7 mouse cellular contexts compared by ENCODE assay signal in the genomic region with DNA sequence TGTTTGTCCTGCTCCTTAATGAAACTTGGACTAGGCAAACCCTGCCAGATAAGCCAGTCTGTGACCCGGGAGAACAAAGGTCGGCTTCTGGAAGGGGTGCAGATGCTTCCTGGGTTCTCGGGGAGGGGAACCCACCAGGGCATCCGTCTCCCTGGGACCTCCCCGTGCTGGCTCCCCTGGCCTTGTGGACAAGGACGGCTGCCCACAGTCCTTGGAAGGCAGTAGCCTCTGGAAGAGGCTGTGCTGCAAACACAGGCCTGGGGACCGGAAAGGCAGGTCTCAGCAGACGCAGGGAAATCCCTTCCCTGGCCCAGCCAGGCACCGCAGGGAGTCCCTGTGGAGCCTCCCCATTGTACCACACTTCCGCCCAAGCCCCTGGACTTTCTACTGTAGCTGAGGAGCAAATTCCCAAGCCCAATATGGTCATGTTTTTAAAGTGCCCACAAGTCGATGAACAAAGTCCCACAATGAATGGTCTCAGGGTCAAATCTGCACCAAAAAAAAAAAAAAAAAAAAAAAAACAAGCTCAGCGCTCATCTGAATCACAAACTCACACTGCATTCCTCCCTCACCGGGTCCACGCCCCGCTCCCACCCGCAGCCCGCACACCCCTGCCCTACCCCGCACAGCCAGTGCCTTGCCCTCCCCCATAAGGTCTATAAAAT. TPM values are rescaled to one million over a fixed set of nuclear protein-coding genes. Genes with fewer than 3 reads are reported as not detected.
A peak's percentile ranks its signal among the peaks of the same experiment; 100 is the strongest.
DNase-seq lines count a peak whose midpoint lies in the region; ATAC-seq lines count a peak whose summit lies in the region.

No protein-coding gene starts in this region.

- WGBS in limb, embryonic 11.5 days = 37% methylated on average over 18 of the region's 18 CpGs

- no peak overlapping the region for H3K4me3 ChIP-seq in limb, embryonic 11.5 days (ENCODE audit: low read depth, low read length)

- H3K4me2 ChIP-seq in limb, embryonic 11.5 days (ENCODE audit: low read depth, severe bottlenecking) = no peak overlapping the region

- DNase-seq in adrenal gland, adult 18-20 months (ENCODE audit: low spot score in 2 of 2) = peak; percentile 37 to 47
- peak; percentile 58 for DNase-seq in embryo, embryonic 11 days
- peak; percentile 67 for DNase-seq in heart, postnatal 25 days (ENCODE audit: low spot score)
- DNase-seq in limb, embryonic 11.5 days (ENCODE audit: low spot score) = peak; percentile 39
- peak; percentile 66 for DNase-seq in ovary, postnatal 36 days (ENCODE audit: low spot score)
- DNase-seq in right cerebral cortex, adult 2 months (ENCODE audit: low spot score in 2 of 2) = no peak
- DNase-seq in adipocyte (ENCODE audit: low spot score) = no peak

- peak overlapping the region; percentile 14; the same call in 1 of the 2 replicates for H3K9ac ChIP-seq in limb, embryonic 11.5 days (ENCODE audit: low read length)

- no peak for ATAC-seq in limb, embryonic 11.5 days (ENCODE audit: insufficient number of reproducible peaks, low FRiP score, low TSS enrichment, low read depth)

- 0 out of 2 replicates have a peak, but pooled peaks cover 3% of the 10 kb centered on the region for H3K4me1 ChIP-seq in limb, embryonic 11.5 days (ENCODE audit: control insufficient read depth, insufficient read depth, low read length)

- intact Hi-C loops in heart, postnatal 25 days (cut with DNase I) = no loop called here

- H3K27ac ChIP-seq in limb, embryonic 11.5 days (replicated peaks; ENCODE audit: low read depth, low read length) = no peak overlapping the region

- H3K9me3 ChIP-seq in limb, embryonic 11.5 days (ENCODE audit: control insufficient read depth, low read length) = no peaks in the 10 kb centered on the region

- no peaks in the 10 kb centered on the region for H3K27me3 ChIP-seq in limb, embryonic 11.5 days (ENCODE audit: control insufficient read depth, insufficient read depth, low read length)

- no peaks in the 10 kb centered on the region for H3K36me3 ChIP-seq in limb, embryonic 11.5 days (ENCODE audit: control insufficient read depth, insufficient read depth, low read length)

RNA-seq across cellular contexts. Expression of a gene that starts 53.5 kb away (rescaled TPM):
- not detected for total RNA-seq in adrenal gland, adult 18-20 months (2021)
- total RNA-seq in heart, postnatal 25 days (2021) = not detected
- not detected in 2 replicates for polyA plus RNA-seq in limb, embryonic 11.5 days (2014; fragmentation: Nextera tagmentation; extraction: Ambion mirVana)

Comparison
In these comparisons a context has a peak if more than half of its experiments do, and no peak if none do; other contexts are left out.
1. DNase-seq: peak in adrenal gland, adult 18-20 months (2 of 2), embryo, embryonic 11 days (single experiment), heart, postnatal 25 days (single experiment), limb, embryonic 11.5 days (single experiment) and ovary, postnatal 36 days (single experiment); none in right cerebral cortex, adult 2 months (0 of 2) and adipocyte (single experiment).